Mouse (Mus musculus) monocyte, adult 5-6 weeks (primary cell): ENCODE results near the gene Rhox3e. TPM values are rescaled to one million over a fixed set of nuclear protein-coding genes. Genes with fewer than 3 reads are reported as not detected.
"Not testable (repeated sequence)": the region's sequence is repeated elsewhere in the genome, so short reads cannot be mapped to it uniquely, and the experiment has no call there.

Experiments
- ATAC-seq: fragments of 153-309, 156-312 bp; replicated peaks from 2 replicates; pipeline ENCODE4 v1.8.0; 2017; ENCODE audit warnings: mild to moderate bottlenecking; ENCODE audit not compliant: low TSS enrichment, insufficient number of reproducible peaks, severe bottlenecking, poor library complexity, low FRiP score
- total RNA-seq: library from RNA; stranded (forward); fragments of 200-1000, 200-491, 200-594 nt; gene quantifications from 3 replicates; pipeline ENCODE4 v1.2.3, GENCODE M21; 2017

The Rhox3e gene
- not detected in 3 replicates for total RNA-seq

- ATAC-seq = not testable (repeated sequence)
Measured at GRCm38 (mm10) chrX:37541719-37542118, at the start of gene Rhox3e. TSS of gene Rhox3e (plus strand) at chrX:37542019.

DNA sequence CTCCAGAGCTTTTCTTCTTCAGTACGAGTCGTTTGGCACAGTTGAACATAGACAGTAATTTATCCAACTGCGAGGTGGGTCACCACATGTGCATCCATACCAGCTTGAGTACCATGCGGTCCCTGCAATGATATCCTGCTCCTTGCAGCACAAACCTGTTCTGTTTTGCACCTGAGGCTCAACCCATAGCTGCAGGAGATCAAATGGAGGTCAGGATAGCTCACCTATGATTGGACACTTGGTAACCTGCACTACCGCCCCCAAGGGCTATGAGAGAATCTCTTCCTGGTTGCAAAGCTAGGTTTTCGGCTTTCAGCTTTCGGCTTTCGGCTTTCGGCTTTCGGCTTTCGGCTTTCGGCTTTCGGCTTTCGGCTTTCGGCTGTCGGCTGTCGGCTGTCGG is 27.8 kb upstream of the Rhox3e start, which contains the start of gene Rhox4d:
Gene Rhox4d, plus strand, starts transcription at position 301 of the 400 bp plus-strand sequence.
- ATAC-seq = not testable (repeated sequence)

DNA sequence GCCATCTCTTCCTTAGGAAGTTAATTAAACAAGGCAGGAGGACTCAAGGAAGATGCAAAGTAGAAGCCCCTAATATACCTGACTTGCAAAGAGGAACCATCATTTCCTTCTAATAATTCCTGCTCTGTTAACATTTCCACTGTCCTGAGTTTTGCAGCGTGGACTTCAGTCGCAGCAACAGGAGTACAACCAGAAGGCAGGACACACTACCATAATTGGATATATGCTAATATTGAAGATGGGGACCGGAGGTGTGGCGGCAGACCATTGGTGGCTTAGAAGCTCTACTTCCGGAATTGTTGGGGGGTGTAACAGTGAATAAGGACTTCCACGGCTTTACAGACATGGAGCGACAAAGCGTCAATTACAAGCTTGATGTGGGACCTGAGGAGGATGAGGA is 11.7 kb upstream of the Rhox3e start, which contains the start of gene Rhox2e:
Gene Rhox2e, plus strand, starts transcription at position 301 of the 400 bp plus-strand sequence.
- not testable (repeated sequence) for ATAC-seq

DNA sequence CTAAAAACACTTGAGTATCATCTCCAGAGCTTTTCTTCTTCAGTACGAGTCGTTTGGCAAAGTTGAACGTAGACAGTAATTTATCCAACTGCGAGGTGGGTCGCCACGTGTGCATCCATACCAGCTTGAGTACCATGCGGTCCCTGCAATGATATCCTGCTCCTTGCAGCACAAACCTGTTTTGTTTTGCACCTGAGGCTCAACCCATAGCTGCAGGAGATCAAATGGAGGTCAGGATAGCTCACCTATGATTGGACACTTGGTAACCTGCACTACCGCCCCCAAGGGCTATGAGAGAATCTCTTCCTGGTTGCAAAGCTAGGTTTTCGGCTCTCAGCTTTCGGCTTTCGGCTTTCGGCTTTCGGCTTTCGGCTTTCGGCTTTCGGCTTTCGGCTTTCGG is 15.3 kb downstream of the Rhox3e start, which contains the start of gene Rhox4e:
Gene Rhox4e, plus strand, starts transcription at position 301 of the 400 bp plus-strand sequence.
- ATAC-seq = not testable (repeated sequence)

DNA sequence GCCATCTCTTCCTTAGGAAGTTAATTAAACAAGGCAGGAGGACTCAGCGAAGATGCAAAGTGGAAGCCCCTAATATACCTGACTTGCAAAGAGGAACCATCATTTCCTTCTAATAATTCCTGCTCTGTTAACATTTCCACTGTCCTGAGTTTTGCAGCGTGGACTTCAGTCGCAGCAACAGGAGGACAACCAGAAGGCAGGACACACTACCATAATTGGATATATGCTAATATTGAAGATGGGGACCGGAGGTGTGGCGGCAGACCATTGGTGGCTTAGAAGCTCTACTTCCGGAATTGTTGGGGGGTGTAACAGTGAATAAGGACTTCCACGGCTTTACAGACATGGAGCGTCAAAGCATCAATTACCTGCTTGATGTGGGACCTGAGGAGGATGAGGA is 29.3 kb downstream of the Rhox3e start, which contains the start of gene Rhox2f:
Gene Rhox2f, plus strand, starts transcription at position 301 of the 400 bp plus-strand sequence.
- ATAC-seq = not testable (repeated sequence)

GRCm38 (mm10) chrX:37572638-37573037 is 30.8 kb downstream of the Rhox3e start:
- not testable (repeated sequence) for ATAC-seq

DNA sequence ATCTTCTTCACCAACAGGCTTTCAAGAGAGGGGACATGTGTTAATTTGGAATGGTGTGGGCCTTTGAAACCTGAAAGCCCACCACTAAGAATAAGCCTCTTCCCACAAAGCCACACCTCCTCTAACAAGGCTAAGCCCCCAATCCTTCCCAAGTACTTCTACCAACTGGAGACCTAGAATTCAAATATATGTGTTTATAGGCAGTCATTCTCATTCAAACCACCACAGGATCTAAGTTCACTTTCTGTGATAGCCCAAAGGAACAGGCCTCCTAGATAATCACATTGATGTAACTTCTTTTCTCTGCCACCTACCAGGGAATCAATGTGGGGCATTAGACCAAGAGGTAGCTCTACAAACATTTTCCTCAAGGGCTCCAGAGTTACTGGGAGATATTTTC is 38.9 kb downstream of the Rhox3e start, which contains the start of gene Rhox3f:
Gene Rhox3f, plus strand, starts transcription at position 301 of the 400 bp plus-strand sequence.
- not testable (repeated sequence) for ATAC-seq

Other genes starting within 250 kb of the Rhox3e start
- not detected in 3 replicates for gene Rhox3a2, start 162.0 kb upstream of the Rhox3e start, total RNA-seq
- gene Rhox4a2, start 151.2 kb upstream of the Rhox3e start, total RNA-seq = 0.58 TPM in 1 of 3 replicates, not detected in the others
- gene Rhox2b, start 130.0 kb upstream of the Rhox3e start, total RNA-seq = not detected in 3 replicates
- gene Rhox4b, start 109.5 kb upstream of the Rhox3e start, total RNA-seq = not detected in 3 replicates
- gene Rhox2c, start 88.3 kb upstream of the Rhox3e start, total RNA-seq = not detected in 3 replicates
- gene Rhox3c, start 83.4 kb upstream of the Rhox3e start, total RNA-seq = not detected in 3 replicates
- gene Rhox4c, start 61.7 kb upstream of the Rhox3e start, total RNA-seq = not detected in 3 replicates
- gene Rhox2d, start 48.6 kb upstream of the Rhox3e start, total RNA-seq = not detected in 3 replicates
- gene Rhox4d, start 27.7 kb upstream of the Rhox3e start, total RNA-seq = not detected in 3 replicates
- not detected in 3 replicates for gene Rhox2e, start 11.6 kb upstream of the Rhox3e start, total RNA-seq
- not detected in 3 replicates for gene Rhox4e, start 15.4 kb downstream of the Rhox3e start, total RNA-seq
- gene Rhox2f, start 29.4 kb downstream of the Rhox3e start, total RNA-seq = not detected in 3 replicates
- gene Rhox3f, start 39.0 kb downstream of the Rhox3e start, total RNA-seq = not detected in 3 replicates
- not detected in 3 replicates for gene Rhox4f, start 65.7 kb downstream of the Rhox3e start, total RNA-seq
- gene Rhox3g, start 86.6 kb downstream of the Rhox3e start, total RNA-seq = not detected in 3 replicates
- not detected in 3 replicates for gene Rhox2g, start 101.5 kb downstream of the Rhox3e start, total RNA-seq
- not detected in 3 replicates for gene Rhox4g, start 109.3 kb downstream of the Rhox3e start, total RNA-seq
- gene Rhox3h, start 126.7 kb downstream of the Rhox3e start, total RNA-seq = not detected in 3 replicates
- gene Rhox2h, start 131.3 kb downstream of the Rhox3e start, total RNA-seq = not detected in 3 replicates